Mouse (Mus musculus) C2C12 (cell line): ENCODE results near the gene Syne3. TPM values are rescaled to one million over a fixed set of nuclear protein-coding genes. Genes with fewer than 3 reads are reported as not detected.

Source experiments
- H3K27me3 ChIP-seq: one replicate; pipeline ENCODE4 v1.6.1; 2011; ENCODE audit not compliant: control insufficient read depth, insufficient read depth, insufficient read length
- H3K36me3 ChIP-seq: one replicate; pipeline ENCODE4 v1.6.1; 2011; ENCODE audit not compliant: control insufficient read depth, insufficient read depth
- H3K4me3 ChIP-seq: one replicate; pipeline ENCODE4 v1.5.1; 2011; ENCODE audit warnings: mild to moderate bottlenecking, control low read depth; ENCODE audit not compliant: poor library complexity, insufficient read depth, severe bottlenecking
- H3K79me2 ChIP-seq: one replicate; pipeline ENCODE4 v1.6.1; 2011; ENCODE audit not compliant: control insufficient read depth, insufficient read depth
- H3K79me3 ChIP-seq: one replicate; pipeline ENCODE4 v1.6.1; 2011; ENCODE audit warnings: low read depth, control low read depth
- H3ac ChIP-seq: one replicate; pipeline ENCODE3; 2011; ENCODE audit warnings: low read depth; ENCODE audit not compliant: control insufficient read depth, insufficient read length
- CEBPB ChIP-seq: IDR thresholded peaks from one replicate; pipeline ENCODE4 v1.6.1; 2011; ENCODE audit warnings: low read depth, mild to moderate bottlenecking, control low read depth, moderate library complexity
- CTCF ChIP-seq: IDR thresholded peaks from one replicate; pipeline ENCODE4 v1.5.1; 2011; ENCODE audit not compliant: control insufficient read depth, insufficient read depth, insufficient read length
- FOSL1 ChIP-seq: IDR thresholded peaks from one replicate; pipeline ENCODE4 v1.8.0; 2011; ENCODE audit warnings: mild to moderate bottlenecking, low read length; ENCODE audit not compliant: poor library complexity, insufficient read depth, severe bottlenecking
- MAX ChIP-seq: IDR thresholded peaks from one replicate; pipeline ENCODE4 v1.6.1; 2011; ENCODE audit warnings: mild to moderate bottlenecking, control low read depth
- MYOD1 ChIP-seq: IDR thresholded peaks from one replicate; pipeline ENCODE4 v1.6.1; 2011; ENCODE audit warnings: low read depth; ENCODE audit not compliant: control insufficient read depth, insufficient read length
- MYOG ChIP-seq: IDR thresholded peaks from one replicate; pipeline ENCODE4 v1.6.1; 2011; ENCODE audit not compliant: control insufficient read depth, insufficient read length; ENCODE audit errors: extremely low read depth
- USF1 ChIP-seq: IDR thresholded peaks from one replicate; pipeline ENCODE4 v1.6.1; 2011; ENCODE audit warnings: low read depth, mild to moderate bottlenecking, control low read depth, moderate library complexity
- polyA plus RNA-seq: library from polyadenylated mRNA; unstranded; fragments of >200 nt; fragmentation: generic; extraction: Trizol; gene quantifications from one replicate; pipeline ENCODE4 v1.2.1, GENCODE M21; 2012; ENCODE audit warnings: missing spikeins

The Syne3 gene
- polyA plus RNA-seq, 1 experiment = 24.8 TPM

DNA sequence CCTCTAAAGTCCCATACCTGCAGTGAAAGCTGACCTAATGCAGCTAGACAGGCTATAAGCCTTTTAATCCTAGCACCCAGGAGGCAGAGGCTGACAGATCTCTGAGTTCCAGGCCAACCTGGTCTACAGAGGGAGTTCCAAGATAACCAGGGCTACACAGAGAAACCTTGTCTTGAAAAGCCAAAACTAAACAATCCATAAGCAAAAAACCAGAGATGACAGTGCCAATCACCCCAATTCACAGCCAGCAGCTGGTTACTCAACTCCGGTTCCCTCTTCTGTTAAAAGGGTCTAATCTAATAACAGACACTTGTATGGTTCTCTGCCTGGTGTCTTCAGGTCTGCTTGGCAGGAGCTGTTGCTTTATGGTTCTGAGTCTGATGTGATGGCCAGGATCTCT, 2.0 kb upstream of the Syne3 start:
- no peak overlapping the region for H3ac ChIP-seq
- TF ChIP-seq CEBPB = no peak
- no peak for TF ChIP-seq MYOD1
- TF ChIP-seq MAX = no peak
- no peak for TF ChIP-seq MYOG
- no peak for TF ChIP-seq CTCF
- TF ChIP-seq USF1 = no peak
- no peak for TF ChIP-seq FOSL1
- peaks cover 22% of the 10 kb centered on the region for H3K79me3 ChIP-seq
- no peak overlapping the region for H3K4me3 ChIP-seq
- peaks cover 7% of the 10 kb centered on the region for H3K36me3 ChIP-seq
- H3K79me2 ChIP-seq = peaks cover 32% of the 10 kb centered on the region
- no peaks in the 10 kb centered on the region for H3K27me3 ChIP-seq

DNA sequence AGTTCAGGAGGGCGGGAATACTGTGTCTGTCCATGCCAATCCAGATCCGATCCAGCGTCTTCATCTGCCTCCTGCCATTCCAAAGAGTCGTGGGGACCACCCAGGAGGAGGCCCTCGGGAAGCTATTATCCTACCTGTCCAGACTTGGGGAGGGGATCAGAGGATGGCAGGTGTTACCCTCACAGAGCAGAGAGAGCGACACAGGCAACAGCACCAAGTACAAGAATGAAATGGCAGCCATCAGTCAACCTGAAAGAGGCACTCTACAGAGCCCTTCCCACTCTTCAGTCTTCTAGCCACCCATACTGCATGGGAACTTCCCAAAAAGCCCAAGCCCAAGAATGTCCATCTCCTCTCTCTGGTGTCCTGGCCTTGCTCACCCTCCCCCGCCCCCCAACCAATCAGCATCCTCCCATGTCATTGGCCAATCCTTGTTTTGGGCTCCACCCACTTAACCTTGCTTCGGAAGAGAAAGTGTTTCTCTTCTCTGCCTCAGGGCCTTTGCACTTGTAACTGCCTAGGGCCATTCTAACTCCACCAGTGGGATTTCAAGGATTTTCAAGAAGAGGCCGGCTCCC, 693 bp upstream of the Syne3 start:
- peak overlapping the region; percentile 54 for H3K4me3 ChIP-seq
- peaks cover 44% of the 10 kb centered on the region for H3K79me2 ChIP-seq
- H3K27me3 ChIP-seq = no peaks in the 10 kb centered on the region
- H3K36me3 ChIP-seq = peaks cover 10% of the 10 kb centered on the region
- TF ChIP-seq FOSL1 (no peak), CTCF (no peak), USF1 (no peak), CEBPB (no peak), MYOD1 (no peak), MAX (no peak), MYOG (no peak)
- H3K79me3 ChIP-seq = peaks cover 34% of the 10 kb centered on the region
- peak overlapping the region; percentile 25 for H3ac ChIP-seq

DNA sequence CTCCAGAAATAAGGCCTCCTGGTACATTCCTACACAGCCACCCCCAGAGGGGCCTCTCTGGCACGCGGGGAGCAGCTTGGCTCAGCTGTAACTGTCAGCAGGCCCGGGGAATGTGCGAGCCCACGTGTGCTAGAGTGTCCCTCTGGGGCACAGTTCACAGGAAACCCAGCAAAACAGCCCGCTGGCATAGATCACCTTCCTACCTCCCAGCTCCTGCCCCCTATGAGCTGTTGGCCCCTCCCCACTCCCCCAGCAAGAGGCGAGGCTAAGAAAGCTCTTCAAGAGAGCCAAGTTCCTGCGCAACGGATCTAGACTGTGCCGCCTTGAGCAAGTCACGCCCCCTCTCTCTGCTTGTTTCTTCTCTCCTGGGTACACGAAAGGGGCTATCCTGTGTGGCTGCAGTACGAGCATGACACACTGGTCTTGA, 844 bp downstream of the Syne3 start:
- Histone ChIP-seq H3K27me3 (no peaks in the 10 kb centered on the region), H3ac (peak overlapping the region; percentile 77), H3K36me3 (peaks cover 10% of the 10 kb centered on the region), H3K79me2 (peaks cover 59% of the 10 kb centered on the region), H3K79me3 (peaks cover 45% of the 10 kb centered on the region), H3K4me3 (peak overlapping the region; percentile 54)
- TF ChIP-seq MYOG (no peak), USF1 (peak; percentile 61), CTCF (no peak), MYOD1 (no peak), MAX (peak; percentile 84), FOSL1 (no peak)

DNA sequence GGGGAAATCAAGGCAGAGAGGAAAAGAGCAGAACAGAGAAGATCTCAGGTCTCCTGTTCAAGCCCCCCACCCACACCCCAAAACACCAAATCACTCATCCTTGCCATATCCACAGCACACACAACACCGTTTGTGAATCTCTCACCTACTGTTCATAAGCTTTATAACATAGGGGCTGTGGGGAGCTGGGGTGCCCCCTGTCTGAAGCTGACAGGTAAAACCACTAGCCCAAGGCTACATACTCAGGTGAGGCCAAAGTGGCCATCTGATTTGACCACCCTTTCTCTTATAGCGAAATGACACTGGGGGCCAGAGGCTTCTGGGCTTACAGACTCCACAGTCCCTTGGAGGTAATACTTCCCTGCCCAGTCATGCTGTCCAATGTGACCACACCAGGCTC, 1.5 kb downstream of the Syne3 start:
- Histone ChIP-seq H3K79me3 (peaks cover 45% of the 10 kb centered on the region), H3ac (peak overlapping the region; percentile 77), H3K36me3 (peaks cover 10% of the 10 kb centered on the region), H3K27me3 (no peaks in the 10 kb centered on the region), H3K4me3 (peak overlapping the region; percentile 54), H3K79me2 (peaks cover 63% of the 10 kb centered on the region)
- TF ChIP-seq CEBPB (no peak), CTCF (no peak), MYOG (no peak), USF1 (no peak), MYOD1 (no peak), FOSL1 (no peak), MAX (no peak)

DNA sequence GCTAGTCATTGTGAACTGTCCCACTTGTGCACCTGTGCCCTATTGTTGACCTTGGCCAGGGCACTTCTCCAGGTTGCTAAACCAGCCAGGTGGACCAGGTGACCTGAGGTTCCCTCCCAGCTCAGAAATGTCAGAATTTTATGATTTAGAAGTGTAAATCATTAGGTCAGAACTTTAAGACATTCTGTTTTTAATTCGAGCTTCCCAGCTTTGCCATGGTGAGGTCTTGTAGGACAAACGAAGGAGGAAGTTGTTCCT, 4.0 kb downstream of the Syne3 start:
- Histone ChIP-seq H3K4me3 (no peak overlapping the region), H3K79me3 (peaks cover 58% of the 10 kb centered on the region), H3K79me2 (peaks cover 84% of the 10 kb centered on the region), H3K27me3 (no peaks in the 10 kb centered on the region), H3ac (no peak overlapping the region), H3K36me3 (peaks cover 10% of the 10 kb centered on the region)
- TF ChIP-seq MAX = no peak
- no peak for TF ChIP-seq MYOD1

DNA sequence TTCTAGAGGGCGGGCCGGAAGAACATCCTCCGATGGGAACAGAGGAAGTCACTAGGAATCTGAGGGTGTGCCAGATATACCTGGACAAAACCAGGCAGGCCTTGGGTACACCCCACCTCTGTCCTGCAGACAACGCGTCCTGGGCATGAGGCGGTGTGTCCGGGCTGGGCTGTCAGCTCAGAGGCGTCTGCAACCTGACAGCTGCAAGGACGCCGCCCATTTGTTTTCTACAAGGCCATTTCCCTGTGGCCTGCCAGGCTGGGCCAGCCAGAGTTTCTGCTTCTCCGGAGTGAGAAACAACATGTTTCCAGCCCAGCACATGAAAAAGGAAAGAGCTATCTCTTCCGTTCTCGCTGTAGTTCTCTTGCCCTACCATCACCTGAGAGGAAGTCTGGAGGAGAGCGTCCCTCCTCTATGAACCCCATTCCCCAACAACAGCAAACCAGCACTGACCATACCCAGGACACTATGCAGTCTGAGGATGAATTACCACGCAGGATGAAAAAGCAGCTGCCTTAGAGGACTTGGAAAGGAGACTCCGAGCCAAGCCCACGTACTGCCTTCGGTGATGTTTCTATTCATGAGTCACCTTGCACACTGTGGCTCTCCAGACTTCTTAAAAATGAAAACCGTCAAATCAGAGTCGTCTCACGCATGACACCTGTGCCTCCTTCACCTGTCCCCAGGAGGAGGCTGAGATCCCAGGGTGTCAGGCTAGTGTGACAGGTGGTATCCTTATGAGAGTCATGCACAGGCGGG, 4.5 kb downstream of the Syne3 start:
- H3K79me3 ChIP-seq = peaks cover 60% of the 10 kb centered on the region
- H3K4me3 ChIP-seq = no peak overlapping the region
- peaks cover 10% of the 10 kb centered on the region for H3K36me3 ChIP-seq
- TF ChIP-seq FOSL1 (no peak), MYOD1 (peak; percentile 46), MAX (no peak), USF1 (no peak), CTCF (no peak), MYOG (no peak)
- no peak overlapping the region for H3ac ChIP-seq
- no peaks in the 10 kb centered on the region for H3K27me3 ChIP-seq
- peaks cover 89% of the 10 kb centered on the region for H3K79me2 ChIP-seq
